Mouse (Mus musculus): ENCODE measurements around the gene Trim7.

- TF ChIP-seq CTCF (IDR thresholded peaks at IDR 0.05; ENCODE audit: control insufficient read depth, insufficient read depth, low read length) = no peak
- TF ChIP-seq POLR2A (IDR thresholded peaks at IDR 0.05; ENCODE audit: borderline replicate concordance, control insufficient read depth, low read depth, low read length) = no peak
These were observed 28.7 kb upstream of the Trim7 start for GRCm38 (mm10) chr11:48797287-48797686.

Data from bone marrow, adult 2 months (tissue).